Mouse (Mus musculus) ES-Bruce4 (cell line): ENCODE data around the gene Msh5. TPM values are rescaled to one million over a fixed set of nuclear protein-coding genes. Genes with fewer than 3 reads are reported as not detected.

Experiments
- H3K27ac ChIP-seq: 2 replicates; pipeline ENCODE4 v1.5.1; 2012; ENCODE audit warnings: low read length, inconsistent platforms; ENCODE audit not compliant: insufficient read depth
- H3K27me3 ChIP-seq: 2 replicates; pipeline ENCODE4 v1.6.1; 2012; ENCODE audit warnings: mild to moderate bottlenecking, low read length, inconsistent platforms; ENCODE audit not compliant: control insufficient read depth, poor library complexity, insufficient read depth, severe bottlenecking
- H3K36me3 ChIP-seq: 2 replicates; pipeline ENCODE4 v1.6.1; 2012; ENCODE audit warnings: inconsistent platforms, mild to moderate bottlenecking, low read length, moderate library complexity; ENCODE audit not compliant: control insufficient read depth, poor library complexity, insufficient read depth, severe bottlenecking
- H3K4me1 ChIP-seq: one replicate; pipeline ENCODE4 v1.8.1; 2011; ENCODE audit warnings: low read length; ENCODE audit not compliant: control insufficient read depth, insufficient read depth
- H3K4me3 ChIP-seq: 2 replicates; pipeline ENCODE4 v1.5.1; 2011; ENCODE audit warnings: low read depth, mild to moderate bottlenecking, low read length
- H3K9ac ChIP-seq: 2 replicates; pipeline ENCODE4 v1.6.1; 2012; ENCODE audit warnings: low read depth, mild to moderate bottlenecking, inconsistent platforms; ENCODE audit not compliant: poor library complexity, severe bottlenecking
- H3K9me3 ChIP-seq: replicated peaks from 2 replicates; pipeline ENCODE4 v1.6.1; 2012; ENCODE audit warnings: mild to moderate bottlenecking, low read length, inconsistent platforms; ENCODE audit not compliant: control insufficient read depth, poor library complexity, insufficient read depth, severe bottlenecking
- CTCF ChIP-seq: IDR thresholded peaks from one replicate; pipeline ENCODE4 v1.8.1; 2011; ENCODE audit warnings: low read depth, low read length
- EP300 ChIP-seq: IDR thresholded peaks from 2 replicates; pipeline ENCODE4 v1.6.1; 2011; ENCODE audit warnings: low read depth, low read length; ENCODE audit not compliant: insufficient read depth
- POLR2A ChIP-seq: IDR thresholded peaks from one replicate; pipeline ENCODE4 v1.8.1; 2011; ENCODE audit warnings: low read length; ENCODE audit not compliant: insufficient read depth
- polyA plus RNA-seq: library from polyadenylated mRNA; stranded (reverse); fragments of >200 nt; gene quantifications from 2 replicates; pipeline ENCODE4 v1.2.4, GENCODE M21; 2011; ENCODE audit warnings: low read depth; ENCODE audit not compliant: missing spikeins, insufficient read depth, insufficient read length

The Msh5 gene
- polyA plus RNA-seq, 1 experiment, result 6.7 TPM

DNA sequence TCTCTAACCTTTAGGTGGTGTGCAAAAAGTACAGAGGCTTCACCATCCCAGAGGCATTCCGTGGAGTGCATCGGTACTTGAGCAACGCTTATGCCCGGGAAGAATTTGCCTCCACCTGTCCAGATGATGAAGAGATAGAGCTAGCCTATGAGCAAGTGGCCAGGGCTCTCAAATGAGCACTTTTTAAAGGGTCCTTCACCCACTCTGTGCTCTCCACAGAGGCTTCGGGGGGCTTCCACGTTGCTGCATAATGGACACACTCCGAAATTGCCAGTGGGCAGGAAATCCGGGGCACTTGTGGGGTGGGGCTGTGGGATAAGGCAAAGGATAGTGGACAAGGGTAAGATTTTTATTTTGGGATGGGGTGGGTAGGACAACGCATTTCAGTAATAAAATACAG is 11.8 kb upstream of the Msh5 start:
- H3K36me3 ChIP-seq, result peaks cover 21% of the 10 kb centered on the region

DNA sequence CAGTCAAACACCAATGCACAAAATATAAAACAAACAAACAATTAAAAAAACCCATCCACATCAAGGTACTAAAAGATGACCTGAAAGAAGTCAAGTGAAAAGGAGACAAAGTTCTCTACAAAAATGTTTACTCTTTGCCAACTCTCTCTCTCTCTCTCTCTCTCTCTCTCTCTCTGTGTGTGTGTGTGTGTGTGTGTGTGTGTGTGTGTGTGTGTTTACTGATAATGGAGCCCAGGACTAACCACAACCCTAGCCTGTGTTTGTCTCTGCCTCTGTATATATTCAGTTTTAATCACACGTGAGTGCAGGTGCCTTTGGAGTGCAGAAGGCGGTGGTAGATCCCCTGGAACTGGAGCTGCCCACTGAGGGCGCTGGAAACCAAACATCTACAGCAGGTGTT is 10.5 kb upstream of the Msh5 start:
- no peaks in the 10 kb centered on the region for H3K9me3 ChIP-seq
- TF ChIP-seq POLR2A (no peak), EP300 (no peak), CTCF (no peak)
- peaks cover 11% of the 10 kb centered on the region for H3K4me1 ChIP-seq
- no peak overlapping the region for H3K27ac ChIP-seq
- no peaks in the 10 kb centered on the region for H3K27me3 ChIP-seq
- no peak overlapping the region for H3K9ac ChIP-seq
- H3K4me3 ChIP-seq, result no peak overlapping the region
- peaks cover 26% of the 10 kb centered on the region for H3K36me3 ChIP-seq

More for the DNA sequence above, 11.8 kb upstream of the Msh5 start:
- H3K9me3 ChIP-seq, result no peaks in the 10 kb centered on the region
- TF ChIP-seq EP300, result no peak
- no peak for TF ChIP-seq POLR2A
- TF ChIP-seq CTCF, result no peak
- H3K4me3 ChIP-seq, result no peak overlapping the region
- H3K9ac ChIP-seq, result no peak overlapping the region
- H3K27me3 ChIP-seq, result no peaks in the 10 kb centered on the region
- 0 out of 2 replicates have a peak overlapping the region, but pooled peaks have one; percentile 6 for H3K27ac ChIP-seq
- H3K4me1 ChIP-seq, result peaks cover 6% of the 10 kb centered on the region

DNA sequence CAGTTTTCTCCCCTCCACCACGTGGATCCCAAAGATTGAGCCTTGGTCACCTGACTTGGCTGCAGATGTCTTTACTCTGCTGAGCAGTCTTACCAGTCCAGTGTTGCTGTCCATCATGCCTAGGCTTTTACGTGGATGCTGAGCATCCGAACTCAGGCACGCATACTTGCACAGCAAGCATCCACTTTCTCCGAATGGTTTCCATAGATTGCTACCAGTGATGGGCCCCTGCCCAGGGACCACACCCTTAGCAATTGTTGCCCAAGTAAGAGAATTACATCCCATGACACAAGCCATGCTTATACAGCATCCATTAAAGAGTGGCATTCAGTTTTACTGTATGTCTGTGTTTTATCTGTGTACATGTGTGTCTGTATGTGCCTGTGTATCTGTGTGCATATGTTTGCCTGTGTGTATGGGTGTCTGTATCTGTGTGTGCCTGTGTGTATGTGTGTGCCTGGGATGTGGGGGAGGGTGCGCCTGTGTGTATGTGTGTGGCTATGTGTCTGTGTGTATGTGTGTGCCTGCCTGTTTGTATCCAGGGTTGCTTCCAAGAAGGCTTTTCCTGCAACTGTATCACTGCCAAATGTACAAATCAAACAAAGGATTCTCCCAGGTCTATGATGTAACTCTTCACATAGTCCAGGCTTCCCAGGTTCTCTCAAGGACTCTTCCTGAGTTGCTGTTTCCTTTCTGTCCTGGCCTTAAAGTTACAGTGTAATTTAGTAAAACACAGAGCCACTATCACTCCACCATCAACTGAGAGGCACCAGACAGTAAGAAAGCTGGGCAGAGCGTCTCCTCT is 9.3 kb upstream of the Msh5 start:
- peaks cover 26% of the 10 kb centered on the region for H3K36me3 ChIP-seq
- no peaks in the 10 kb centered on the region for H3K27me3 ChIP-seq
- H3K27ac ChIP-seq, result no peak overlapping the region
- H3K4me1 ChIP-seq, result peaks cover 6% of the 10 kb centered on the region
- no peaks in the 10 kb centered on the region for H3K9me3 ChIP-seq
- H3K9ac ChIP-seq, result no peak overlapping the region
- H3K4me3 ChIP-seq, result no peak overlapping the region
- TF ChIP-seq POLR2A (no peak), CTCF (no peak), EP300 (no peak)

DNA sequence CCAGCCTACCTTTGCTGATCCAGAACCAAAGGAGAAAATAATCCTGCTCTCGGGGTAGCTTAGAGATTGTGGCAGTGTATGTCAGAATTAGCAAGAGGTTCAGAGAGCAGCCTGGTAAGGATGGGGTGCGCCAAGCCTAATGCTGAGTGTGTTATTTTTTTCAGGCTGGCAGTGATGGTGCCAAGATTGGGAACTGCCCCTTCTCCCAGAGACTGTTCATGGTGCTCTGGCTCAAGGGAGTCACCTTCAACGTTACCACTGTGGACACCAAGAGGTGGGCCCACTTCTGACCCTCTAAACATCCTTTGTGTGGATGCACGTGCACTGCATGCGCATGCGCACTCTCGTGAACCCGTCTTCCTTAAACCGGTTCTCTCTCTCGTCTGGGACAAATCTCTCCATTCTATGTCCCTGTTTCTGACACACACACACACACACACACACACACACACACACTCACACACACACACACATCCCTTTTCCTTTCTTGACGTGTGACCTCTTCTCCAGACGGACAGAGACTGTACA is 5.8 kb upstream of the Msh5 start:
- Histone ChIP-seq H3K9me3 (no peaks in the 10 kb centered on the region), H3K36me3 (peaks cover 23% of the 10 kb centered on the region), H3K9ac (peak overlapping the region; percentile 94), H3K4me3 (peak overlapping the region; percentile 64), H3K27ac (peak overlapping the region; percentile 90), H3K27me3 (no peaks in the 10 kb centered on the region), H3K4me1 (peaks cover 9% of the 10 kb centered on the region)
- TF ChIP-seq EP300 (peak; percentile 69; the same call in 1 of the 2 replicates), CTCF (no peak)

DNA sequence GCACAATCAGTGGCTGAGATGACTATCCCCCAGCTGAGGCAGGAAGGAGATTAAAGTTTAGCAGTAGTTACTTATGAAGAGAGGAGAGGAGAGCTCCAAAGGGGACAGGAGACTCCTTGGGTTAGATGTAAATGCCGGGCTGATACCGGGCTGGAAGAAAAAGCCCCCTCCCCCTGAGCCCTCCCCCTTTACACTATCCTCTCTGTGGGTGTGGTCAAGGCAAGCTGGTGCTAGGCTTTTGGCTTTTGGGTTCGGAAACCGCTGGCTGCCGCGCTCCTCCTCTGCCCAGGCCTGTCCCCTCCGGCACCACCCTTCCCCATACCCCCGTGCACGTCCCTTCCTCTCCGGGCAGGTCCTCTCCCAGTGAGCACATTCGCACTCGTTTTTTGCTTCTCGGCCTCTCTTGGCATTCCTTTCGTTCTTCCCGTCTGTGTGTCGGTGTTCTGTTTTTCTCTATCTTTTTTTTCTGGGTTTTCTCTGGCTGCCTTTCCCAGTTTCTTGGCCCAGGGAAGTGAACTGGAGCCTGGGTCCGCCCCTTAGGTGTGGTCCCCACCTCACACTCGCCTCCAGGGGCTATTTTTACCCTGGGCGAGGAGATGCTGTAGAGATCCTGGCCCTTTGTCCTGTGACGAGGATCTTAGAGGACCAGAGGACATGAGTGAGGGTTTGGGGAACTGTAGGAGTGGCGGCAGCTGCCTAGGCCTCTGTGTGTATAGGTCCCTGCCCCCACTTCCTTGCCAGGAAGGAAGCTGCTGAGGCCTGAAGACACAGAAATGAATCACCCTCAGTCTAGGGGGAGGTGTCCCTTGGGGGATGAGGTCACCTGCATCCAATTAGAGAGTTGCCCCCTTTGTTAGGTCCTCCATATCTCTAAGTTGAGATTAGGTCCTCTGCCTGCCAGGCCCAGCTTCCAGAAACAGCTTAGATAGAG is 4.9 kb upstream of the Msh5 start:
- Histone ChIP-seq H3K4me3 (peak overlapping the region; percentile 64), H3K4me1 (peaks cover 9% of the 10 kb centered on the region), H3K27ac (peak overlapping the region; percentile 90), H3K36me3 (peaks cover 23% of the 10 kb centered on the region), H3K9ac (peak overlapping the region; percentile 94), H3K9me3 (no peaks in the 10 kb centered on the region), H3K27me3 (no peaks in the 10 kb centered on the region)
- TF ChIP-seq POLR2A (peak; percentile 59), EP300 (peak; percentile 66), CTCF (no peak)
